Mouse (Mus musculus): ENCODE measurements around the gene Sos2.
"Not testable (repeated sequence)": the region's sequence is repeated elsewhere in the genome, so short reads cannot be mapped to it uniquely, and the experiment has no call there.

The Sos2 gene

GRCm38 (mm10) chr12:69674576-69675537 is 6.8 kb downstream of the Sos2 start:
- DNase-seq (ENCODE audit: low spot score in 2 of 2) = no peak

GRCm38 (mm10) chr12:69674176-69674575 is 7.5 kb downstream of the Sos2 start:
- no peak for DNase-seq (ENCODE audit: low spot score in 2 of 2)

GRCm38 (mm10) chr12:69666721-69667120 is 14.9 kb downstream of the Sos2 start:
- peak in 1 of 2 experiments; percentile 3 for DNase-seq (ENCODE audit: low spot score in 2 of 2)

GRCm38 (mm10) chr12:69661658-69662057 is 20.0 kb downstream of the Sos2 start:
- DNase-seq (ENCODE audit: low spot score in 2 of 2) = no peak

GRCm38 (mm10) chr12:69653973-69654372 is 27.7 kb downstream of the Sos2 start:
- not testable (repeated sequence) for DNase-seq (ENCODE audit: low spot score in 2 of 2)

GRCm38 (mm10) chr12:69649511-69649910 is 32.1 kb downstream of the Sos2 start:
- DNase-seq (ENCODE audit: low spot score in 2 of 2) = no peak

GRCm38 (mm10) chr12:69645821-69646616 is 35.6 kb downstream of the Sos2 start:
- DNase-seq (ENCODE audit: low spot score in 2 of 2) = no peak

- DNase-seq (ENCODE audit: low spot score in 2 of 2) = no peak
These were observed 36.8 kb downstream of the Sos2 start for GRCm38 (mm10) chr12:69644877-69645276.

- no peak for DNase-seq (ENCODE audit: low spot score in 2 of 2)
These were observed 38.8 kb downstream of the Sos2 start for GRCm38 (mm10) chr12:69642877-69643276.

GRCm38 (mm10) chr12:69634761-69635160 is 46.9 kb downstream of the Sos2 start:
- peak; percentile 48 to 69 for DNase-seq (ENCODE audit: low spot score in 2 of 2)

GRCm38 (mm10) chr12:69618590-69618989 is 63.1 kb downstream of the Sos2 start:
- DNase-seq (ENCODE audit: low spot score in 2 of 2) = not testable (repeated sequence)

- no peak for DNase-seq (ENCODE audit: low spot score in 2 of 2)
These were observed 77.3 kb downstream of the Sos2 start for GRCm38 (mm10) chr12:69604367-69604766.

- no peak for DNase-seq (ENCODE audit: low spot score in 2 of 2)
These were observed 84.2 kb downstream of the Sos2 start for GRCm38 (mm10) chr12:69597446-69597845.

- no peak for DNase-seq (ENCODE audit: low spot score in 2 of 2)
These were observed 88.5 kb downstream of the Sos2 start for GRCm38 (mm10) chr12:69593130-69593529.

- DNase-seq (ENCODE audit: low spot score in 2 of 2) = no peak
These were observed 98.4 kb downstream of the Sos2 start for GRCm38 (mm10) chr12:69583270-69583629.

GRCm38 (mm10) chr12:69582613-69583269 is 98.9 kb downstream of the Sos2 start, which contains the start of gene Vcpkmt:
Vcpkmt (minus strand) TSS chr12:69583028.
- peak; percentile 88 to 95 for DNase-seq (ENCODE audit: low spot score in 2 of 2)

GRCm38 (mm10) chr12:69582216-69582612 is 99.4 kb downstream of the Sos2 start:
- DNase-seq (ENCODE audit: low spot score in 2 of 2) = no peak

- DNase-seq (ENCODE audit: low spot score in 2 of 2) = no peak
These were observed 102.0 kb downstream of the Sos2 start for GRCm38 (mm10) chr12:69579623-69580022.

- no peak for DNase-seq (ENCODE audit: low spot score in 2 of 2)
These were observed 105.5 kb downstream of the Sos2 start for GRCm38 (mm10) chr12:69576120-69576627.

GRCm38 (mm10) chr12:69573916-69574881 is 107.5 kb downstream of the Sos2 start:
- peak; percentile 76 to 89 for DNase-seq (ENCODE audit: low spot score in 2 of 2)

GRCm38 (mm10) chr12:69573271-69573670 is 108.4 kb downstream of the Sos2 start:
- DNase-seq (ENCODE audit: low spot score in 2 of 2) = no peak

All from spleen, postnatal 4 days (tissue).